Mouse (Mus musculus) CH12F3 (cell line): Measurements from ENCODE around the gene Hba-x.

ENCODE experiments used
- in situ Hi-C: fragments of 300-500 bp; cut with MboI; formaldehyde crosslinking; loops from 2 replicates; pipeline ENCODE4 v1.14.3; 2020; ENCODE audit warnings: low sequenced_read_pairs

The Hba-x gene

GRCm38 (mm10) chr11:32276347-32276746, at the start of gene Hba-x:
Hba-x (plus strand) TSS chr11:32276400.
- in situ Hi-C loops, result no loop called here

- in situ Hi-C loops, result no loop called here
These were observed 49.2 kb upstream of the Hba-x start for GRCm38 (mm10) chr11:32227041-32227440.

GRCm38 (mm10) chr11:32227555-32227954, 48.6 kb upstream of the Hba-x start:
- in situ Hi-C loops, result no loop called here

GRCm38 (mm10) chr11:32228292-32228845, 47.8 kb upstream of the Hba-x start:
- in situ Hi-C loops, result no loop called here

GRCm38 (mm10) chr11:32230220-32230619, 46.0 kb upstream of the Hba-x start:
- in situ Hi-C loops, result no loop called here

GRCm38 (mm10) chr11:32231125-32231524, 45.1 kb upstream of the Hba-x start:
- in situ Hi-C loops, result no loop called here

GRCm38 (mm10) chr11:32232848-32233247, 43.4 kb upstream of the Hba-x start:
- in situ Hi-C loops, result no loop called here

- in situ Hi-C loops, result no loop called here
These were observed 42.3 kb upstream of the Hba-x start for GRCm38 (mm10) chr11:32233895-32234294.

GRCm38 (mm10) chr11:32234816-32235485, 41.2 kb upstream of the Hba-x start:
- in situ Hi-C loops, result loop anchor here (5.0 kb wide), 1 partner anchor 53 kb away; no protein-coding TSS in a partner anchor

GRCm38 (mm10) chr11:32235646-32236045, 40.6 kb upstream of the Hba-x start:
- in situ Hi-C loops, result loop anchor here (5.0 kb wide), 1 partner anchor 53 kb away; no protein-coding TSS in a partner anchor

- in situ Hi-C loops, result loop anchor here (5.0 kb wide), 1 partner anchor 54 kb away; no protein-coding TSS in a partner anchor
These were observed 40.1 kb upstream of the Hba-x start for GRCm38 (mm10) chr11:32236132-32236531.

- in situ Hi-C loops, result loop anchor here (5.0 kb wide), 1 partner anchor 55 kb away; no protein-coding TSS in a partner anchor
These were observed 39.3 kb upstream of the Hba-x start for GRCm38 (mm10) chr11:32236712-32237410.

GRCm38 (mm10) chr11:32237411-32237795, 38.8 kb upstream of the Hba-x start:
- in situ Hi-C loops, result loop anchor here (5.0 kb wide), 1 partner anchor 55 kb away; no protein-coding TSS in a partner anchor

GRCm38 (mm10) chr11:32238093-32238860, 37.9 kb upstream of the Hba-x start:
- in situ Hi-C loops, result loop anchor here (5.0 kb wide), 1 partner anchor 56 kb away; no protein-coding TSS in a partner anchor

GRCm38 (mm10) chr11:32241391-32241790, 34.8 kb upstream of the Hba-x start:
- in situ Hi-C loops, result no loop called here

- in situ Hi-C loops, result no loop called here
These were observed 34.0 kb upstream of the Hba-x start for GRCm38 (mm10) chr11:32242209-32242608.

GRCm38 (mm10) chr11:32243205-32243955, 32.8 kb upstream of the Hba-x start:
- in situ Hi-C loops, result no loop called here

GRCm38 (mm10) chr11:32244064-32244463, 32.1 kb upstream of the Hba-x start:
- in situ Hi-C loops, result no loop called here

- in situ Hi-C loops, result no loop called here
These were observed 31.6 kb upstream of the Hba-x start for GRCm38 (mm10) chr11:32244617-32245016.

GRCm38 (mm10) chr11:32245614-32246013, 30.6 kb upstream of the Hba-x start:
- in situ Hi-C loops, result no loop called here
